Mouse (Mus musculus): ENCODE measurements at regions not wholly inside any gene's neighbourhood (a gene's known extent, or its start where the extent isn't known, plus 50 kb on each side); places are given as distances from the start of the nearest gene placed in this dataset.

GRCm38 (mm10) chrX:11899051-11899450 lies 261.1 kb downstream of the Bcor start:
- TF ChIP-seq POLR2A (IDR thresholded peaks at IDR 0.05; ENCODE audit: borderline replicate concordance, insufficient read depth, low read length), result no peak
- TF ChIP-seq CTCF (IDR thresholded peaks at IDR 0.05; ENCODE audit: borderline replicate concordance, insufficient read depth, low read depth, low read length), result no peak
